8 mouse cellular contexts compared by ENCODE assay signal in genomic region chr3:116966800-116967199, GRCm38 (mm10). TPM values are rescaled to one million over a fixed set of nuclear protein-coding genes. Genes with fewer than 3 reads are reported as not detected.
A peak's percentile ranks its signal among the peaks of the same experiment; 100 is the strongest.
DNase-seq lines count a peak whose midpoint lies in the region; ATAC-seq and TF ChIP-seq lines count a peak whose summit lies in the region.

No protein-coding gene starts in this region.

- TF ChIP-seq POLR2A in lung, adult 2 months (IDR thresholded peaks at IDR 0.05; ENCODE audit: borderline replicate concordance, extremely low read depth, low read depth, low read length) = no peak
- TF ChIP-seq POLR2A in thymus, adult 2 months (IDR thresholded peaks at IDR 0.05; ENCODE audit: control insufficient read depth, extremely low read depth, insufficient read depth, low read length, poor library complexity) = no peak

- 39% methylated on average over 6 of the region's 6 CpGs for WGBS in lung, adult 2 months
- WGBS in heart, embryonic 10.5 days = 57% methylated on average over 6 of the region's 6 CpGs
- 54% methylated on average over 6 of the region's 6 CpGs for WGBS in limb, embryonic 13.5 days
- 46% methylated on average over 6 of the region's 6 CpGs for WGBS in stomach, postnatal 0 days
- WGBS in thymus, adult 2 months = 83% methylated on average over 6 of the region's 6 CpGs

- no peak for TF ChIP-seq CTCF in lung, adult 2 months (IDR thresholded peaks at IDR 0.05; ENCODE audit: insufficient read depth, low read length)
- TF ChIP-seq CTCF in stomach, postnatal 0 days (IDR thresholded peaks at IDR 0.05; ENCODE audit: low read depth) = no peak
- TF ChIP-seq CTCF in thymus, adult 2 months (IDR thresholded peaks at IDR 0.05; ENCODE audit: borderline replicate concordance, control insufficient read depth, extremely low read depth, insufficient read depth, low read length, poor library complexity) = no peak

- peak overlapping the region; percentile 47; the same call in 1 of the 2 replicates for H3K27ac ChIP-seq in heart, embryonic 10.5 days
- H3K27ac ChIP-seq in limb, embryonic 13.5 days = no peak overlapping the region
- H3K27ac ChIP-seq in stomach, postnatal 0 days (replicated peaks) = no peak overlapping the region
- no peak overlapping the region for H3K27ac ChIP-seq in thymus, adult 2 months (ENCODE audit: control insufficient read depth, insufficient read depth, low read length)

- H3K9ac ChIP-seq in limb, embryonic 13.5 days = no peak overlapping the region
- H3K9ac ChIP-seq in stomach, postnatal 0 days (ENCODE audit: low read length) = no peak overlapping the region

- H3K36me3 ChIP-seq in heart, embryonic 10.5 days = no peaks in the 10 kb centered on the region
- H3K36me3 ChIP-seq in limb, embryonic 13.5 days = no peaks in the 10 kb centered on the region
- H3K36me3 ChIP-seq in stomach, postnatal 0 days (ENCODE audit: control insufficient read depth, insufficient read depth, low read length) = no peaks in the 10 kb centered on the region
- H3K36me3 ChIP-seq in thymus, adult 2 months (ENCODE audit: control insufficient read depth, insufficient read depth, low read length) = no peaks in the 10 kb centered on the region

- H3K4me1 ChIP-seq in lung, adult 2 months (ENCODE audit: control insufficient read depth, insufficient read depth, low read length) = peaks cover 2% of the 10 kb centered on the region; the same call in 1 of the 2 replicates
- H3K4me1 ChIP-seq in heart, embryonic 10.5 days = peaks cover 5% of the 10 kb centered on the region
- H3K4me1 ChIP-seq in limb, embryonic 13.5 days = peaks cover 10% of the 10 kb centered on the region; the same call in 1 of the 2 replicates
- peaks cover 2% of the 10 kb centered on the region; the same call in 1 of the 2 replicates for H3K4me1 ChIP-seq in stomach, postnatal 0 days (replicated peaks; ENCODE audit: control insufficient read depth, insufficient read depth)
- no peaks in the 10 kb centered on the region for H3K4me1 ChIP-seq in thymus, adult 2 months (replicated peaks; ENCODE audit: control insufficient read depth, insufficient read depth, low read length)

- no peak for ATAC-seq in limb, embryonic 13.5 days (ENCODE audit: low FRiP score, low read depth)
- ATAC-seq in stomach, postnatal 0 days (ENCODE audit: low FRiP score, low TSS enrichment) = no peak

- no peaks in the 10 kb centered on the region for H3K27me3 ChIP-seq in heart, embryonic 10.5 days (ENCODE audit: insufficient read depth, poor library complexity, severe bottlenecking)
- H3K27me3 ChIP-seq in limb, embryonic 13.5 days = no peaks in the 10 kb centered on the region
- no peaks in the 10 kb centered on the region for H3K27me3 ChIP-seq in stomach, postnatal 0 days (ENCODE audit: control insufficient read depth, insufficient read depth, low read length)
- no peaks in the 10 kb centered on the region for H3K27me3 ChIP-seq in thymus, adult 2 months (ENCODE audit: control insufficient read depth, insufficient read depth, low read length)

- H3K4me3 ChIP-seq in lung, adult 2 months (replicated peaks; ENCODE audit: extremely low read depth, low read depth, low read length) = peak overlapping the region; percentile 69
- H3K4me3 ChIP-seq in heart, embryonic 10.5 days = peak overlapping the region; percentile 5; the same call in 1 of the 2 replicates
- peak overlapping the region; percentile 16 for H3K4me3 ChIP-seq in limb, embryonic 13.5 days
- H3K4me3 ChIP-seq in stomach, postnatal 0 days (ENCODE audit: low read depth, low read length) = 0 out of 2 replicates have a peak overlapping the region, but pooled peaks have one; percentile 43
- no peak overlapping the region for H3K4me3 ChIP-seq in thymus, adult 2 months (ENCODE audit: control insufficient read depth, insufficient read depth, low read length)

- H3K9me3 ChIP-seq in heart, embryonic 10.5 days = no peaks in the 10 kb centered on the region
- no peaks in the 10 kb centered on the region for H3K9me3 ChIP-seq in limb, embryonic 13.5 days
- no peaks in the 10 kb centered on the region for H3K9me3 ChIP-seq in stomach, postnatal 0 days (ENCODE audit: control insufficient read depth, low read length)

- TF ChIP-seq EP300 in stomach, postnatal 0 days (optimal IDR thresholded peaks at IDR 0.05) = no peak

- peak overlapping the region; percentile 37 for H3K4me2 ChIP-seq in limb, embryonic 13.5 days (replicated peaks)
- peak overlapping the region; percentile 41 for H3K4me2 ChIP-seq in stomach, postnatal 0 days (replicated peaks; ENCODE audit: low read depth)

- no peak for DNase-seq in lung, adult 2 months
- no peak for DNase-seq in lung, postnatal 4 days
- DNase-seq in heart, embryonic 10.5 days (ENCODE audit: low spot score) = no peak
- DNase-seq in stomach, postnatal 0 days (ENCODE audit: low spot score) = no peak
- DNase-seq in yolk sac, embryonic 10.5 days (ENCODE audit: low spot score) = no peak
- no peak for DNase-seq in right cerebral cortex, postnatal 25 days
- no peak for DNase-seq in thymus, adult 2 months

RNA-seq across cellular contexts. Expression of gene 4930455H04Rik, which starts 1.3 kb away (rescaled TPM):
- polyA plus RNA-seq in lung, adult 2 months (2012; rRNA removed) = not detected in 2 replicates
- not detected in 2 replicates for polyA plus RNA-seq in heart, embryonic 10.5 days (2016; fragmentation: Nextera tagmentation; extraction: Ambion mirVana)
- not detected in 2 replicates for polyA plus RNA-seq in limb, embryonic 13.5 days (2015; fragmentation: Nextera tagmentation; extraction: Ambion mirVana)
- 0.07 TPM in 1 of 2 replicates, not detected in the other for polyA plus RNA-seq in stomach, postnatal 0 days (2015; fragmentation: Nextera tagmentation; extraction: Ambion mirVana)
- polyA plus RNA-seq in thymus, adult 2 months (2012; rRNA removed) = not detected in 2 replicates

RNA-seq across cellular contexts. Expression of gene Palmd, which starts 2.0 kb away (rescaled TPM):
- 5.6 and 10.5 TPM in 2 replicates for polyA plus RNA-seq in lung, adult 2 months (2012; rRNA removed)
- polyA plus RNA-seq in heart, embryonic 10.5 days (2016; fragmentation: Nextera tagmentation; extraction: Ambion mirVana) = 3.9 and 6.6 TPM in 2 replicates
- polyA plus RNA-seq in limb, embryonic 13.5 days (2015; fragmentation: Nextera tagmentation; extraction: Ambion mirVana) = 17.1 and 18.3 TPM in 2 replicates
- 6.4 and 7.6 TPM in 2 replicates for polyA plus RNA-seq in stomach, postnatal 0 days (2015; fragmentation: Nextera tagmentation; extraction: Ambion mirVana)
- polyA plus RNA-seq in thymus, adult 2 months (2012; rRNA removed) = 0.71 and 1.0 TPM in 2 replicates
